Mouse (Mus musculus) heart, adult 11 months (tissue): ENCODE data around the gene 5031439G07Rik.
A peak's percentile ranks its signal among the peaks of the same experiment; 100 is the strongest.

Experiments used
- DNase-seq: peaks from one replicate; pipeline ENCODE4 v3.0.0; 2022

5031439G07Rik gene

DNA sequence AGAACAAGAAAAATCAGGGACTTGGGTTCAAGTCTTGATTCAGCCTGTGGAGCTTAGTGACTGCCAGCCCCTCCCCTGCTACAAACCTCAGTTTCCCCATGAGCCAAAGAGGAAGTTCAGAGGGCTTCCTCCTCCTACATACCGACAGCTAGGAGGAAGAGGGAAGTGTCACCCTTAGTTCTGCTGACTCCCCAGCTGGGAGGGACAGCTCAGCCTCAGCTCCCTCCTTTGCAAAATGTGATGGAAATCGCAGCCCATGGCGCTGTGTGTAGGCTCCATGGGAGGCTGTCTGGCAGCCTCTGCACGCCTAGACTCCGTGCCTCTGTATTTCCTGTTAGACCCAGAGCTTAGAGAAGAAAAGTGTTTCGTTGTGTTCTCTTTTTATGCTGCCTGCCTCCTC is 6.1 kb upstream of the 5031439G07Rik start:
- DNase-seq = peak; percentile 95

DNA sequence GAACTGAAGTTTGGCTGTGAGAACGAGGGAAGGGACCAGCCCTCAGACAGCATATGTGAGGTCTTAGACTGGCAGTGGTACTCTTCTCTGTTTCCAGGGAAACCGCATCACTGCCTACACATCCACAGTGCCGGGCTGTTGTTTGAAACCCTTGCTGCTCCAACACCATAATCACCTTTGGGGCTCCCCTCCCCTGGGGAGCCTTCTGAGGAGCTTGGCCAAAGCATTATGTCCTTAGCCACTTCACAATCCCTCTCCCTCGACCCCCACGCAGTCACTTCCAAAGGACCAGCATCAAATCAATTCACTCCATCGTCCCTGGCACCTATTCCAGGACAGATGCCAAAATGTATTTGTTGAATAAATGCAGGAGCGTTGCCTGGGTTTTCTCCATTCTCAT is 1.4 kb upstream of the 5031439G07Rik start:
- no peak for DNase-seq

DNA sequence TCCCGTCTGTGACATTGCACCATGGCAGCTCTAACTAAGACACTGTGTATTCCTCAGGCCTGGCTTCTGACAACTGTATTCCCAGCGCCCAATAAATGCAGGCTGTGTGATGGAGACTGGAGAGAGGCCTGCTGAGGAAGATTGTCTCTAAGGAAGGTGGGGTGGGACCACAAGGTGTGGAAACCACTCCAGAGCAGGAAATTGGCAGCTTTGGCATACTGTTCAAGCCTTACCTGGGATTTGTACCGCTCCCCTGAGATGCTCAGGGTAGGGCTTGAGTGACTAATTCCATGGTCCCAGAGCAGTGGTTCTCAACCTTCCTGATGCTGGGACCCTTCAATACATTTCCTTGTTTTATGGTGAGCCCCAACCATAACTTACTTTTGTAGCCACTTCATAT is 747 bp upstream of the 5031439G07Rik start:
- DNase-seq = peak; percentile 89

DNA sequence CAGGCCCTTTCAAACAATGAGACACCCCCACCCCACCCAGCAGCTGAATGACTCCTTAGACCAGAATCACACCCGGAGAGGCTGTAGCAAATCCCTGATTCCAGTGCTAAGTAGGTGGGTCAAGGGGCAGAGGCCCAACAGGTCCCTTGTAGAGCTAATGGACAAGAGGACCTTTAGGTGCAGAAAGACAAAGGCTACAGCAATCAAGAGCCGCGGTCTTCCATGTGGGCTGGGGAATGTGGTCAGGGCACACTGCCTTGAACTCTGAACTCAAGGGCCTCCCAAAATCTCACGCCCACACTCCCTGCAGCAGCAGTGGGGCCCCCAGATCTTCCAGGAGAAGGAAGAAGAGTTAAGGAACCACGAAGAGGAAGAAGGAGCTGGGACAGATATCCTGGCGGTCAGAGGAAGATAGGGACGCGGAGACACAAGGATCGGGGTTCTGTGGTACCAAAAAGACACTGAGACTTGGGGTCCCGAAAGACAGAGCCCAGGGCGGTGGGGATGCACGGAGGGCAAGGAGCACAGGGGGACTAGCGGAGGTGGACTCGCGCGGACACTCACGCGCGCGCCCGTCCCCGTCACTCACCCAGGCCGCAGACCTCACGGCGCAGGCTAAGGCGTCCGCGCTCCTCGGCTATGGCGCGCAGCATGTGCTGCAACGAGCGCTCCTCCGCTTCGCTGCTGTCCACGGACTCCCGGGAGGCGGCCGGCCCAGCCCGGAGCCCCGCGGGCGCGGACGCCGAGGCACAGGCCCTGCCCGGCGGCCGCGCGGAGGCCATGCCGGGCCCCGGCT is 1.1 kb downstream of the 5031439G07Rik start:
- peak; percentile 96 for DNase-seq

DNA sequence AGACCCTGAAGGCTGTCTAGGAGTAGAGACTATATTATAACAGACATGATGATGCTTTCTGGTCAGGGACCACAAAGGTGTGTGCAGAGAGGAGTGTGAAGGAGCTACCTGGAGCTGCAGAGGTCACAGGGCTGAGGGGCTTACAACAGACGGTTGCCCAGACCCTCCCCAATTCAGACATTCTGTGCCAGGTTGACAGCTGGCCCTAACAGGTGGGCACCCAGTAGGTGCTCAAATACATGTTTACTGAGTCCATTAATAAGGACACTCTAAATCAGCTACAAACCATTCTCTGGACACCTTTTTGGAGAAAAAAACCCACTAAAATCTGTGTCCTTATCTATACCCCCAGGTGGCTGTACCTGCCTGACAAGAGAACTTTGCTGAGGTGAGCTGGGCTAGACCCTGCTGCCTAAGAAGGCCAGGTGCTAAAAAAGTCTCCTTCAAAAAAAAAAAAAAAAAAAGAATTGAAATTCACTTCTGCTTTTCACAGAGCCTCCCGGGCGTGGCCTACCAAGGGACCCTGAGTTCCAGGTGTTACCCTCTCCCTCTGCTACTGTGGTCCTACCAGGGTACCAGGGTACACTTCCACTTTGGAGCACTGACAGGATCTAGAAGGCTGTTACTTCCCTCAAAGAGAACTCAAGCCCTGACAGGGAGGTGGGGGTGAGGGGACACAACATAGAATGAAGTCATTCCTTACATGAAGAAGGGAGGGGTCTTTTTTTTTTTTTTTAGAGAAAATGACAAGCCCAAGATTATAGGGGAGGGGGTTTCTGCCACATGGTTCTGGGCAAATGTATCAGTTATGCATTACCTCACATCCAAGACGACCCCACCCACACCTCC is 2.0 kb downstream of the 5031439G07Rik start:
- peak; percentile 92 for DNase-seq

DNA sequence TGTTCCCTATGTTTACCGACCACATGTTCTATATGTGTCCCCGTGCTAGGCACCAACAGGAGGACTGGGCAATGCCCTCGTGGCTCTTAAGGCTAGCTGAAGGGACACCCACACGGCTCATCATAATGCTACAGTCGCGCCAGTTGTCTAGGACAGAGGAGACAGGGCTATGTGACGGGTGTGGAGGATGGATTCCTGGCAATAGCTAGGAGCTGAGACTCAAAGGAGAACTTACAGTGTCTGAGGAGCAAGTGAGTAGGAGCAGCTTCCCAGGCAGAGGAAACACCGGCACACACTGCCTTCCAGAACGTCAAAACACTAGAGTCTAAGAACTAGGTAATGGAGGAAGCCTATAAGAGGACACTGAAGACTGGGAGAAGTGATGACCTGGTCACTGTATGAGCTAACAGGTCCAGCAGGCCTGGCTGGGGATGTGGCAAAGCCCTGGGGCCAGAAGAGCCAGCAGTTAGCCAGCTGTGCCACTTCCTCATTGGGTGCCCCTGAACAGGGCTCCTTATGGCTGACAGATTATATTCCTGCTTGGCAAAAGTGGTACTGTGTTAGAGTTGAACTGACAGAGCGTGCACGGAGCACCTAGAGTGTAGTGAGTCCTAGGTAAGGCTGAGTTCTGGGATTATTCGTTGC is 2.7 kb downstream of the 5031439G07Rik start:
- peak; percentile 96 for DNase-seq

- no peak for DNase-seq
Observed at GRCm38 (mm10) chr15:84983721-84984120, 4.6 kb downstream of the 5031439G07Rik start.

DNA sequence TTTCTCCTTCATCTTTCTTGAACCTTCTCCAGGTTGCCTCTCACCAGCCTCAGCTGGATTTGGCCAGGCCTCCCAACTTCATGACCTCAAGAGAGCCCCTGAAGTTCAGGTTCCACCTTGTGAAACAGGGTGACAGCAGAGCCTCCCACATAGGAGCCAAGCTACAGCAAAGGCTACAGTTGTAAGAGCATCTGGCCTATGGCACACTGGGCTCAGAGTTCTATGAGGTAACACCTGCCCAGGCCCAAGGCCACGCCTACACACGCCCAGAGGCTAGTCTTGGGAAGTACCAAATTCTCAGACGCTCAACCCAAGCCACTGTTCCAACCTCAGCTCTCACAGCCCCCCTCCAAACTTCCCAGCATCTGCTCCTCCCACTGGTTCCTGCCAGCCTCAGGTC is 5.5 kb downstream of the 5031439G07Rik start:
- no peak for DNase-seq

DNA sequence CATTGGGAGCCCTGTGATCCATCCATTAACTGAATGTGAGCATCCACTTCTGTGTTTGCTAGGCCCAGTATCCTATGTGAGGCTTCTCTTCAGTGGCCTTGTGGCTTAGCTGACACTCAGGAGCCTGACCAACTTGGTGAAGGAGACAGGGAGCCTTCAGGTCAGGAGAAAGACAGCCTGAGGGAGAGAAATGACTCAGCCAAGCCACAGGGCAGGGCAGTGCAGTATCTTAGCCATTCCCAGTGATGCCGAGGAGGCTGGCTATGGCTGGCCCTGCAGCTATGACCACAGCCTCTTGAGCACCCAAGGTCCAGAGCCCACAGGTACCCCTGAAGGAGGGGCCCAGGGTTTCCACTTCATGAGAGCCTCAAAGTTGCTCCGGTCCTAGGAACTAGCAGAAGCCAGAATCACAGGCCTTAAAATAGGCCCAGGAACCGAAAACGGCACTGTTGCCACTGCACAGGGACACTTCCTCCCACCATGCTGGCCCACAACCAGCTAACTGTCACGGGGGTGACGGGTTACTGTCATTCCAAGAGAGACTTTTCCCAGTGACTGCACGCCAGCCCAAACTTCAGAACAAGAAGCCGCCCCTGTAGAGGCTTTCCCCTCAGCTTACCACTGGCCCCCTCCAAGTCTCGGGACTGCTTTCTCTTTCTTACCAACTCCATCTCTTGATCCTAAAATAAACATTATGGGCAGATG is 6.6 kb downstream of the 5031439G07Rik start:
- peak; percentile 97 for DNase-seq

GRCm38 (mm10) chr15:84975729-84976128 is 12.6 kb downstream of the 5031439G07Rik start:
- peak; percentile 92 for DNase-seq

GRCm38 (mm10) chr15:84973544-84973871 is 14.8 kb downstream of the 5031439G07Rik start:
- DNase-seq = peak; percentile 90

- no peak for DNase-seq
Observed at GRCm38 (mm10) chr15:84972860-84973543, 15.3 kb downstream of the 5031439G07Rik start.

GRCm38 (mm10) chr15:84968534-84968933 is 19.8 kb downstream of the 5031439G07Rik start:
- DNase-seq = no peak

- no peak for DNase-seq
Observed at GRCm38 (mm10) chr15:84965575-84966360, 22.6 kb downstream of the 5031439G07Rik start.

GRCm38 (mm10) chr15:84964771-84965170 is 23.6 kb downstream of the 5031439G07Rik start:
- DNase-seq = no peak

GRCm38 (mm10) chr15:84962518-84962917 is 25.8 kb downstream of the 5031439G07Rik start:
- DNase-seq = no peak

DNA sequence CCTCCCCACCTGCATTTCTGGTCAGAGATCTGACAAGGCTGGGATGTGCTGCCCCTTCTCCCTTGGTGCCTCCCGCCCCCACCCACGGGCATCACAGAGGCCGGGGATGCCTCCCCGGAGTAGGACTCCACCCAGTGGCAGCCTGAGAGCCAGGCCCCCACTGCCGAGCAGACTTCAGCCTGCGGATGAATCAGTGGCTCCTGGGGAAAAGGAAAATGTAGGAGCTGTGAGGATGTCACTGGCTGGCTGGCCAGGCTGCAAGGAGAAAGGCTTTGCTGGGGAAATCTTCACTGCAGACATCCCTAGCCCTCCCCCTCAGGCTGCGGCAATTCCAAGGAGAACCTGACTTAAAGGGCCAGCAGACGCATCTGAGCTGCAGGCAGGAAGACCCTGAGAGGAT is 27.7 kb downstream of the 5031439G07Rik start:
- no peak for DNase-seq

DNA sequence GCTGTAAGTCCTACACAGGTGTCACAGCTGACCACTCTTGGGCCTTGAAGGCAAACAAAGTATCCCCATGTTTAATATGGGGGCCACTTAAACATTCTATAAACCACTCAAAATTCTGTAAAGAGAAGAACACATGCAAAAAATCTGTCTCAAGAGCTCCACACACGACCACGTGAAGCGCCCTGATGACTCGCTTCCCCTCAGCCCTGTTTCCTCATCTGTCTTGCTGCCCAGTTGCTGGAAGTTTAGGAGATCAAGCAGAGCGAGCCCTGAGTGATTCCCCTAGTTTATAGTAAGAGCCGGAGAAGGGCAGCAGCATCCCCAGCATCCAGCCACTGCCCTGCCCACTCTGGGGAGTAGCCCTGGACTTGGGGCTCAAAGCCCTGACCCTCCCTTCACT is 28.5 kb downstream of the 5031439G07Rik start:
- DNase-seq = no peak

GRCm38 (mm10) chr15:84958331-84958730 is 30.0 kb downstream of the 5031439G07Rik start:
- DNase-seq = no peak

- DNase-seq = no peak
Observed at GRCm38 (mm10) chr15:84957851-84958250, 30.5 kb downstream of the 5031439G07Rik start.

DNA sequence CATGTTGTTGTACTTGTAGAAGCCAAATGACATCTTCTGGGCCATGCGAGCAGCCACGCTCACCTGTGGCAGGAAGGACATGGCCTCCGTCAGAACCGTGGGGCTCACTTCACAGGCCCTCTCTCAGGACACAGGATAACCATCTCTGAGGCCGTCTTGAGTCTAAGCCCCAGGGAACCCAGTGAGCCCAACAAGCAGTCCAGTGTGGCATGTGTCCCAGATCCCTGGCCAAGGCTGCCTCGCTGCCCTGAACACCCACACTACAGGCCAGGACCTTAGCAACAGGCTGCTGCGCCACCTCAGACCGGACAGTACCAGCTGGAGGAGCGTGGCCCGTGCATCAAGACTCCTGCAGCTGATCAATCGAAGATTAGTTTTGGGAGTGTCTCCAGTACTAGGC is 35.1 kb downstream of the 5031439G07Rik start:
- peak; percentile 91 for DNase-seq
